Mouse (Mus musculus) ES-Bruce4 (cell line): ENCODE data around the gene Lamp2.

Experiments
- CTCF ChIP-seq: IDR thresholded peaks from one replicate; pipeline ENCODE4 v1.8.1; 2011; ENCODE audit warnings: low read depth, low read length
- EP300 ChIP-seq: IDR thresholded peaks from 2 replicates; pipeline ENCODE4 v1.6.1; 2011; ENCODE audit warnings: low read depth, low read length; ENCODE audit not compliant: insufficient read depth
- POLR2A ChIP-seq: IDR thresholded peaks from one replicate; pipeline ENCODE4 v1.8.1; 2011; ENCODE audit warnings: low read length; ENCODE audit not compliant: insufficient read depth

DNA sequence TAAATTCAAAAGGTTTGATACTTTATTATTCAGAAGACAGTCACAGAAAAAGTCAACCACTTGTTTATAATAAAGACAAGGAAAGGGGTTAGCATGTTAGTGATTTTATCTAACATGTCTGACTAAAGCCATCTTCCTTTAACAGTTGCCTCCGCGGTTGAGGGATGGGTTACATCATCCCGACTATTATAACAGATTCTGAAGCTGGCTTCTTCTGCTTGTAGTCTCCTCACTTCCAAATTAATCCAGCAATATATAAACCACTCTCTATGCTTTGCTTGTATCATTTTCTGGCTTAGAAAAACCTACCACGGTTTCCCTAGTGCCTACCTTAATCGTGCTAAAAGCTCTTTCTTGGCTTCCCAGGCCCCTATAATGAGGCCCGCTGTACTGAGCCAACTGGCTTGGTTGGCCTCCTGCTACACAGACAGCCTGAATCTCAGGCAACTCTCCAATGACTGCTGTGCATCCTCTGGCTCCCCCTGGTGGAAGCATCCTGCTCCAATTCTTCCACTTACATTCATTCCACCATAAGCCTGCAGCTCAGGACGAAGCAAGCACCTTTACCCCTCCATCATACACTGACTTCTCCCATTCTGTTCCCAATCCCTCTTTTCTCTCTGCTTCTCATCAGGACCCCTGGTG is 18.0 kb downstream of the Lamp2 start:
- TF ChIP-seq POLR2A (no peak), CTCF (peak; percentile 78), EP300 (no peak)
